Mouse (Mus musculus) ES-E14 (cell line): ENCODE measurements around the gene Uck1.

ENCODE experiments used
- CHD2 ChIP-seq: IDR thresholded peaks from 2 replicates; pipeline ENCODE4 v1.6.1; 2014; ENCODE audit warnings: mild to moderate bottlenecking, low read depth, low read length, inconsistent platforms
- HCFC1 ChIP-seq: IDR thresholded peaks from 2 replicates; pipeline ENCODE4 v1.6.1; 2012; ENCODE audit warnings: low read length, inconsistent platforms, borderline replicate concordance; ENCODE audit not compliant: insufficient read depth
- ZNF384 ChIP-seq: IDR thresholded peaks from 2 replicates; pipeline ENCODE4 v1.6.1; 2012; ENCODE audit warnings: low read depth, low read length, inconsistent platforms

- TF ChIP-seq ZNF384 (no peak), CHD2 (no peak), HCFC1 (no peak)
These were observed 34.4 kb upstream of the Uck1 start for GRCm38 (mm10) chr2:32294348-32294747.
